Comparison of ENCODE assay signal across 7 mouse cellular contexts in genomic region chr8:20013278-20013677, GRCm38 (mm10).
A peak's percentile ranks its signal among the peaks of the same experiment; 100 is the strongest.
DNase-seq lines count a peak whose midpoint lies in the region; ATAC-seq and TF ChIP-seq lines count a peak whose summit lies in the region.
"Not testable (repeated sequence)": the region's sequence is repeated elsewhere in the genome, so short reads cannot be mapped to it uniquely, and the experiment has no call there.

No protein-coding gene starts in this region.

- not testable (repeated sequence) for H3K9me3 ChIP-seq in ES-E14 (ENCODE audit: control insufficient read depth, insufficient read depth, low read depth, low read length); liver, embryonic 14.5 days (ENCODE audit: control insufficient read depth, low read length); megakaryocyte, embryonic 14.5 days

- not testable (repeated sequence) for H3K27me3 ChIP-seq in liver, embryonic 14.5 days (ENCODE audit: control insufficient read depth, insufficient read depth, low read length); megakaryocyte, embryonic 14.5 days (replicated peaks)

- not testable (repeated sequence) for H3K9ac ChIP-seq in ES-E14 (ENCODE audit: insufficient read depth, low read depth, low read length, poor library complexity, severe bottlenecking); liver, embryonic 14.5 days (replicated peaks)

- H3K4me3 ChIP-seq in ES-E14 (ENCODE audit: insufficient read depth in 1 of 2, low read depth in 1 of 2, low read length in 2 of 2, poor library complexity in 1 of 2, severe bottlenecking in 1 of 2); liver, embryonic 14.5 days (ENCODE audit: insufficient read depth in 1 of 2, low read depth in 2 of 2, low read length in 2 of 2): not testable (repeated sequence)
- peak overlapping the region; percentile 25 for H3K4me3 ChIP-seq in megakaryocyte, embryonic 14.5 days (replicated peaks)

- not testable (repeated sequence) for H3K27ac ChIP-seq in ES-E14 (ENCODE audit: insufficient read depth, low read depth, low read length, poor library complexity, severe bottlenecking); liver, embryonic 14.5 days

- TF ChIP-seq CTCF in liver, embryonic 14.5 days (IDR thresholded peaks at IDR 0.05; ENCODE audit: low read depth), result peak; percentile 56

- not testable (repeated sequence) for H3K4me1 ChIP-seq in ES-E14 (ENCODE audit: control insufficient read depth in 2 of 2, insufficient read depth in 2 of 2, low read length in 2 of 2, poor library complexity in 1 of 2); liver, embryonic 14.5 days (replicated peaks; ENCODE audit: control insufficient read depth in 2 of 2, insufficient read depth in 2 of 2, low read length in 1 of 2); megakaryocyte, embryonic 14.5 days

- in situ Hi-C loops in ES-E14 (cut with MboI; ENCODE audit: low sequenced_read_pairs in 2 of 2, unreplicated experiment in 2 of 2), result not testable (repeated sequence)

- 49% methylated on average over 7 of the region's 7 CpGs for WGBS in liver, embryonic 14.5 days (ENCODE audit: insufficient replicate concordance)

- DNase-seq in ES-E14 (ENCODE audit: low read depth, low spot score), result peak; percentile 76
- peak; percentile 38 for DNase-seq in adrenal gland, postnatal 25 days
- not testable (repeated sequence) for DNase-seq in liver, embryonic 14.5 days (ENCODE audit: low read depth in 3 of 3, low spot score in 3 of 3)
- peak; percentile 54 for DNase-seq in testis, postnatal 10 days (ENCODE audit: low spot score)

- ATAC-seq in common myeloid progenitor, adult 5-6 weeks (replicated peaks; ENCODE audit: low read depth, poor library complexity, severe bottlenecking), result peak; percentile 71
- peak; percentile 79 for ATAC-seq in inflammation-experienced regulatory T-cells, adult 6 months
- ATAC-seq in liver, embryonic 14.5 days (ENCODE audit: insufficient read depth), result not testable (repeated sequence)

- not testable (repeated sequence) for TF ChIP-seq EP300 in liver, embryonic 14.5 days (IDR thresholded peaks at IDR 0.05; ENCODE audit: low read depth)

- H3K36me3 ChIP-seq in ES-E14 (ENCODE audit: control insufficient read depth, insufficient read depth, low read length, poor library complexity, severe bottlenecking); liver, embryonic 14.5 days (replicated peaks; ENCODE audit: control insufficient read depth, insufficient read depth, low read depth): not testable (repeated sequence)
- peaks cover 11% of the 10 kb centered on the region for H3K36me3 ChIP-seq in megakaryocyte, embryonic 14.5 days (replicated peaks; ENCODE audit: low read length)

- H3K4me2 ChIP-seq in liver, embryonic 14.5 days (ENCODE audit: low read depth), result not testable (repeated sequence)

TF ChIP-seq in ES-E14, 5 proteins besides CTCF, POLR2A, EP300 and RAD21:
- TF ChIP-seq ZC3H11A (IDR thresholded peaks at IDR 0.05; ENCODE audit: borderline replicate concordance, low read depth, low read length), result peak; percentile 15; the same call in 1 of the 2 replicates
TF ChIP-seq in ES-E14: peak in this region for 1; not testable (repeated sequence) for 4.
